Mouse (Mus musculus): ENCODE data around the gene Ubxn6. TPM values are rescaled to one million over a fixed set of nuclear protein-coding genes. Genes with fewer than 3 reads are reported as not detected.

Ubxn6 gene
- polyA plus RNA-seq (2012; rRNA removed), result 7.6 and 8.7 TPM in 2 replicates

GRCm38 (mm10) chr17:56074827-56075208 is at the start of gene Ubxn6:
Gene Ubxn6, minus strand, starts transcription at chr17:56075028.

GRCm38 (mm10) chr17:56121826-56122225 is 47.0 kb upstream of the Ubxn6 start, which contains the start of gene Lrg1:
Gene Lrg1, minus strand, starts transcription at chr17:56122001.

DNA sequence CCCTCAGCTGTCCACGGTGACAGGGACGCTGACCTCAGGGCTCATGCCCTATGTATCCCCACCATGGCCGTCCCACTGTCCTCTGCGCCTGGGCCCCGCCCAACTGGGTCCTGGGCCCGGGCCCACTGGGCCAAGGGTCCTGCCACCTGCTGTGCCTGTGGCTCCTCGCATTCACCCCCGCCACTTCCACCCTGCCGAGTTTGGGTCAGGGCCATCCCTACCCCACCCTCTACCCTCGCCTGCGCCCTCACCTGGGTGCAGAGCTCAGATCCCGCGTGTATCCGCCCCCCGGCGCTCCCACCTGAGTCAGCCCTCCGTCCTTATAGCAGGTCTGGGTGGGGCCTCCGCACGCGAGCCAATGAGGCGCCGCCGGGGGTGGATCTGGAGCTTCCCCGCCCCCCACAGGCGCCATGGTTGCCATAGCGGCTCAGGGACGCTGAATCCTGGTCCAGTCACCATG is 42.5 kb upstream of the Ubxn6 start, which contains the start of gene Plin5:
Plin5 (minus strand) TSS at position 346 of the 460 bp plus-strand sequence.

GRCm38 (mm10) chr17:56109219-56110051 is 34.6 kb upstream of the Ubxn6 start, which contains the start of gene Plin4:
Gene Plin4, minus strand, starts transcription at chr17:56109803.

DNA sequence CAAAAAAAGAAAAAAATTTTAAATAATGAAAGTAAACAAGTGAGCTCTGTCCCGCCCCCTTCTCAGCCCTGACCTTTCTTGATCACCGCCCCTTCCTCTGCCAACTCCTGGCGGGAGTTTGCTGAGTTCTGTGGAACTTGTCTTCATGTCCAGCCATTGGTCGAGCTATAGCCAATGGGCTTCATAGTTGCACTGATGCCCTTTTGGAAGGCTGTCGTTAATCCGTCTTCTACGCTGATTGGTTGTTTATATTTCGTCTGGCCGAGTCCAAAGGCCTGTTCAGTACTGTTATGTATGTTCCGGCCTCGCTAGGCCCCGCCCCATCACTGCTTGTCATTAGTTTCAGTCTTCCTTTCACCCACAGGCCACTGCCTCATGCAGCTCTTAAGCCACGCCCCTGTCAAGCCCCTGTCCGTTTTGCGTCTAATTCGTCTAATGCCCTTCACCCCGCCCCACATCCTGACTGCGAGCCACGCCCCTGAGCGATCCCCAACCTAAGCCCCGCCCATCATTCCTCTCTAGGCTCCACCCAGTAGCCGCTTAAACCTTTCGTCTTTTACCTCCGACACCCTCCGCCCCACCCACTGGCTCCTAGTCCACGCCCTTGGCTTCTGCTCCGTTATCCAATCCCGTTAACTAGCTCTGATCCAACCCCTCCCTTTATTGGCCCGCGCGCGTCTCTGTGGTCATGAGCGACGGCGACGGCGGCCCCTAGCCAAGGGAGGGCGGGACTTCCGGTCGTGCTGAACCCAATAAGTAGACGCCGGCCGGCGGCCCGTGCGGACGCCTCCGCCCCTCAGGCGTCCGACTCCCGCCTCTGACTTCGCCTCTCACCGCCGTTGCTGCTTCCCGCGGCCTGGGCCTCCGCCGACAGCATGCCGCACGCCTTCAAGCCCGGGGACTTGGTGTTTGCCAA is 4.3 kb upstream of the Ubxn6 start, which contains the start of gene Hdgfl2:
Hdgfl2 (plus strand) TSS at position 755 of the 916 bp plus-strand sequence.

GRCm38 (mm10) chr17:56040030-56040856 is 34.6 kb downstream of the Ubxn6 start, which contains the start of gene Chaf1a:
Gene Chaf1a, plus strand, starts transcription at chr17:56040439.

GRCm38 (mm10) chr17:56036176-56036900 is 38.5 kb downstream of the Ubxn6 start, which contains the start of gene Sh3gl1:
Gene Sh3gl1, minus strand, starts transcription at chr17:56036635.

Other genes starting within 250 kb of the Ubxn6 start
- gene Zfp119a, start 196.1 kb downstream of the Ubxn6 start, polyA plus RNA-seq (2012; rRNA removed), result 0.84 and 0.92 TPM in 2 replicates
- 3.6 TPM in 2 replicates for gene Zfp959, start 182.9 kb downstream of the Ubxn6 start, polyA plus RNA-seq (2012; rRNA removed)
- 1.0 and 1.1 TPM in 2 replicates for gene Zfp119b, start 125.5 kb downstream of the Ubxn6 start, polyA plus RNA-seq (2012; rRNA removed)
- 3.0 and 4.2 TPM in 2 replicates for gene Ebi3, start 122.4 kb downstream of the Ubxn6 start, polyA plus RNA-seq (2012; rRNA removed)
- 5.0 and 5.9 TPM in 2 replicates for gene Yju2, start 115.9 kb downstream of the Ubxn6 start, polyA plus RNA-seq (2012; rRNA removed)
- gene Shd, start 104.6 kb downstream of the Ubxn6 start, polyA plus RNA-seq (2012; rRNA removed), result 0.23 and 0.38 TPM in 2 replicates
- 0.08 and 0.25 TPM in 2 replicates for gene Fsd1, start 88.5 kb downstream of the Ubxn6 start, polyA plus RNA-seq (2012; rRNA removed)
- 1.9 and 2.0 TPM in 2 replicates for gene Stap2, start 69.4 kb downstream of the Ubxn6 start, polyA plus RNA-seq (2012; rRNA removed)
- gene Mpnd, start 69.3 kb downstream of the Ubxn6 start, polyA plus RNA-seq (2012; rRNA removed), result 14.0 and 16.4 TPM in 2 replicates
- gene Sh3gl1, start 38.4 kb downstream of the Ubxn6 start, polyA plus RNA-seq (2012; rRNA removed), result 25.3 and 29.6 TPM in 2 replicates
- gene Chaf1a, start 34.6 kb downstream of the Ubxn6 start, polyA plus RNA-seq (2012; rRNA removed), result 16.0 and 18.2 TPM in 2 replicates
- 30.2 and 32.2 TPM in 2 replicates for gene Hdgfl2, start 4.6 kb upstream of the Ubxn6 start, polyA plus RNA-seq (2012; rRNA removed)
- 0.02 TPM in 2 replicates for gene Plin4, start 34.8 kb upstream of the Ubxn6 start, polyA plus RNA-seq (2012; rRNA removed)
- gene Plin5, start 42.6 kb upstream of the Ubxn6 start, polyA plus RNA-seq (2012; rRNA removed), result 0.15 and 0.16 TPM in 2 replicates
- gene Lrg1, start 47.0 kb upstream of the Ubxn6 start, polyA plus RNA-seq (2012; rRNA removed), result 0.17 and 0.18 TPM in 2 replicates
- gene Sema6b, start 65.3 kb upstream of the Ubxn6 start, polyA plus RNA-seq (2012; rRNA removed), result 0.93 and 0.95 TPM in 2 replicates
- gene Tnfaip8l1, start 87.4 kb upstream of the Ubxn6 start, polyA plus RNA-seq (2012; rRNA removed), result 1.4 and 1.7 TPM in 2 replicates
- 38.1 and 40.3 TPM in 2 replicates for gene Mydgf, start 108.9 kb upstream of the Ubxn6 start, polyA plus RNA-seq (2012; rRNA removed)
- gene Dpp9, start 143.9 kb upstream of the Ubxn6 start, polyA plus RNA-seq (2012; rRNA removed), result 12.9 and 15.0 TPM in 2 replicates
- 4.8 and 5.7 TPM in 2 replicates for gene Fem1a, start 181.8 kb upstream of the Ubxn6 start, polyA plus RNA-seq (2012; rRNA removed)
- gene Ticam1, start 201.8 kb upstream of the Ubxn6 start, polyA plus RNA-seq (2012; rRNA removed), result 4.4 and 4.8 TPM in 2 replicates
- gene Plin3, start 217.8 kb upstream of the Ubxn6 start, polyA plus RNA-seq (2012; rRNA removed), result 7.2 and 8.9 TPM in 2 replicates
- not detected in 2 replicates for gene Arrdc5, start 225.3 kb upstream of the Ubxn6 start, polyA plus RNA-seq (2012; rRNA removed)
- gene Uhrf1, start 228.3 kb upstream of the Ubxn6 start, polyA plus RNA-seq (2012; rRNA removed), result 82.5 and 93.9 TPM in 2 replicates

Data from liver, embryonic 14 days (tissue).